Mouse (Mus musculus): Measurements from ENCODE around the gene Cavin4. TPM values are rescaled to one million over a fixed set of nuclear protein-coding genes. Genes with fewer than 3 reads are reported as not detected.

The Cavin4 gene
- total RNA-seq (2014; fragmentation: Nextera tagmentation) (not detected in 2 replicates), total RNA-seq (2017) (0.11 TPM in 1 of 2 replicates, not detected in the other), polyA plus RNA-seq (2012) (not detected in 2 replicates)

- H3K4me3 ChIP-seq (ENCODE audit: low read depth, low read length) = no peak within 1 kb of the TSS
- TF ChIP-seq CTCF (IDR thresholded peaks at IDR 0.05; ENCODE audit: low read depth, low read length) (no peak), GATA2 (IDR thresholded peaks at IDR 0.05; ENCODE audit: borderline replicate concordance, low read depth, low read length) (no peak), TAL1 (conservative IDR thresholded peaks at IDR 0.05; ENCODE audit: low read depth, low read length) (no peak), GATA1 (IDR thresholded peaks at IDR 0.05; ENCODE audit: borderline replicate concordance, low read length) (no peak)
- peaks cover 27% of the 10 kb centered on the region for H3K9me3 ChIP-seq (replicated peaks)
- no peaks in the 10 kb centered on the region for H3K27me3 ChIP-seq (ENCODE audit: insufficient read depth, low read length)
- no peak for DNase-seq (ENCODE audit: low spot score)
- H3K4me1 ChIP-seq (ENCODE audit: insufficient read depth, low read depth, low read length) = no peaks in the 10 kb centered on the region
- ATAC-seq (ENCODE audit: extremely low read depth, insufficient number of reproducible peaks, low FRiP score, poor library complexity, severe bottlenecking) = no peak
- no peaks in the 10 kb centered on the region for H3K36me3 ChIP-seq (replicated peaks)
Measured at GRCm38 (mm10) chr4:48663271-48663670, at the start of gene Cavin4. Gene Cavin4 (plus strand): TSS chr4:48663514.

- no peaks in the 10 kb centered on the region for H3K4me1 ChIP-seq (ENCODE audit: insufficient read depth, low read depth, low read length)
- H3K36me3 ChIP-seq (replicated peaks) = no peaks in the 10 kb centered on the region
- no peaks in the 10 kb centered on the region for H3K27me3 ChIP-seq (ENCODE audit: insufficient read depth, low read length)
- ATAC-seq (ENCODE audit: extremely low read depth, insufficient number of reproducible peaks, low FRiP score, poor library complexity, severe bottlenecking) (no peak), DNase-seq (ENCODE audit: low spot score) (no peak)
- H3K9me3 ChIP-seq (replicated peaks) = peaks cover 21% of the 10 kb centered on the region
- no peak overlapping the region for H3K4me3 ChIP-seq (ENCODE audit: low read depth, low read length)
- TF ChIP-seq CTCF (IDR thresholded peaks at IDR 0.05; ENCODE audit: low read depth, low read length) (no peak), POLR2AphosphoS5 (IDR thresholded peaks at IDR 0.05; ENCODE audit: insufficient replicate concordance, low read depth, low read length) (no peak), TAL1 (conservative IDR thresholded peaks at IDR 0.05; ENCODE audit: low read depth, low read length) (no peak), GATA1 (IDR thresholded peaks at IDR 0.05; ENCODE audit: borderline replicate concordance, low read length) (no peak), GATA2 (IDR thresholded peaks at IDR 0.05; ENCODE audit: borderline replicate concordance, low read depth, low read length) (no peak)
Measured at GRCm38 (mm10) chr4:48615483-48615882, 47.8 kb upstream of the Cavin4 start.

- Histone ChIP-seq H3K27me3 (ENCODE audit: insufficient read depth, low read length) (no peaks in the 10 kb centered on the region), H3K4me3 (ENCODE audit: low read depth, low read length) (no peak overlapping the region), H3K36me3 (replicated peaks) (no peaks in the 10 kb centered on the region), H3K9me3 (replicated peaks) (peaks cover 26% of the 10 kb centered on the region), H3K4me1 (ENCODE audit: insufficient read depth, low read depth, low read length) (no peaks in the 10 kb centered on the region)
- DNase-seq (ENCODE audit: low spot score) = no peak
- TF ChIP-seq GATA1 (IDR thresholded peaks at IDR 0.05; ENCODE audit: borderline replicate concordance, low read length) = no peak
- TF ChIP-seq CTCF (IDR thresholded peaks at IDR 0.05; ENCODE audit: low read depth, low read length) = no peak
- TF ChIP-seq POLR2AphosphoS5 (IDR thresholded peaks at IDR 0.05; ENCODE audit: insufficient replicate concordance, low read depth, low read length) = no peak
- TF ChIP-seq TAL1 (conservative IDR thresholded peaks at IDR 0.05; ENCODE audit: low read depth, low read length) = no peak
- TF ChIP-seq GATA2 (IDR thresholded peaks at IDR 0.05; ENCODE audit: borderline replicate concordance, low read depth, low read length) = no peak
- ATAC-seq (ENCODE audit: extremely low read depth, insufficient number of reproducible peaks, low FRiP score, poor library complexity, severe bottlenecking) = no peak
Measured at GRCm38 (mm10) chr4:48617201-48617600, 46.1 kb upstream of the Cavin4 start.

GRCm38 (mm10) chr4:48620121-48620520 is 43.2 kb upstream of the Cavin4 start:
- no peak overlapping the region for H3K4me3 ChIP-seq (ENCODE audit: low read depth, low read length)
- no peak for DNase-seq (ENCODE audit: low spot score)
- no peak for TF ChIP-seq GATA1 (IDR thresholded peaks at IDR 0.05; ENCODE audit: borderline replicate concordance, low read length)
- TF ChIP-seq GATA2 (IDR thresholded peaks at IDR 0.05; ENCODE audit: borderline replicate concordance, low read depth, low read length) = no peak
- no peak for TF ChIP-seq TAL1 (conservative IDR thresholded peaks at IDR 0.05; ENCODE audit: low read depth, low read length)
- TF ChIP-seq POLR2AphosphoS5 (IDR thresholded peaks at IDR 0.05; ENCODE audit: insufficient replicate concordance, low read depth, low read length) = no peak
- TF ChIP-seq CTCF (IDR thresholded peaks at IDR 0.05; ENCODE audit: low read depth, low read length) = no peak
- ATAC-seq (ENCODE audit: extremely low read depth, insufficient number of reproducible peaks, low FRiP score, poor library complexity, severe bottlenecking) = no peak
- H3K4me1 ChIP-seq (ENCODE audit: insufficient read depth, low read depth, low read length) = no peaks in the 10 kb centered on the region
- H3K9me3 ChIP-seq (replicated peaks) = peaks cover 37% of the 10 kb centered on the region
- no peaks in the 10 kb centered on the region for H3K27me3 ChIP-seq (ENCODE audit: insufficient read depth, low read length)
- no peaks in the 10 kb centered on the region for H3K36me3 ChIP-seq (replicated peaks)

GRCm38 (mm10) chr4:48622246-48622645 is 41.1 kb upstream of the Cavin4 start:
- DNase-seq (ENCODE audit: low spot score) (no peak), ATAC-seq (ENCODE audit: extremely low read depth, insufficient number of reproducible peaks, low FRiP score, poor library complexity, severe bottlenecking) (no peak)
- H3K9me3 ChIP-seq (replicated peaks) = peaks cover 32% of the 10 kb centered on the region
- H3K27me3 ChIP-seq (ENCODE audit: insufficient read depth, low read length) = no peaks in the 10 kb centered on the region
- H3K4me1 ChIP-seq (ENCODE audit: insufficient read depth, low read depth, low read length) = no peaks in the 10 kb centered on the region
- H3K4me3 ChIP-seq (ENCODE audit: low read depth, low read length) = no peak overlapping the region
- no peak for TF ChIP-seq CTCF (IDR thresholded peaks at IDR 0.05; ENCODE audit: low read depth, low read length)
- TF ChIP-seq GATA1 (IDR thresholded peaks at IDR 0.05; ENCODE audit: borderline replicate concordance, low read length) = no peak
- TF ChIP-seq POLR2AphosphoS5 (IDR thresholded peaks at IDR 0.05; ENCODE audit: insufficient replicate concordance, low read depth, low read length) = no peak
- no peak for TF ChIP-seq TAL1 (conservative IDR thresholded peaks at IDR 0.05; ENCODE audit: low read depth, low read length)
- no peak for TF ChIP-seq GATA2 (IDR thresholded peaks at IDR 0.05; ENCODE audit: borderline replicate concordance, low read depth, low read length)
- H3K36me3 ChIP-seq (replicated peaks) = no peaks in the 10 kb centered on the region

- Histone ChIP-seq H3K4me1 (ENCODE audit: insufficient read depth, low read depth, low read length) (no peaks in the 10 kb centered on the region), H3K4me3 (ENCODE audit: low read depth, low read length) (no peak overlapping the region), H3K27me3 (ENCODE audit: insufficient read depth, low read length) (no peaks in the 10 kb centered on the region), H3K9me3 (replicated peaks) (peaks cover 31% of the 10 kb centered on the region), H3K36me3 (replicated peaks) (no peaks in the 10 kb centered on the region)
- no peak for TF ChIP-seq POLR2AphosphoS5 (IDR thresholded peaks at IDR 0.05; ENCODE audit: insufficient replicate concordance, low read depth, low read length)
- TF ChIP-seq TAL1 (conservative IDR thresholded peaks at IDR 0.05; ENCODE audit: low read depth, low read length) = no peak
- no peak for TF ChIP-seq GATA2 (IDR thresholded peaks at IDR 0.05; ENCODE audit: borderline replicate concordance, low read depth, low read length)
- TF ChIP-seq GATA1 (IDR thresholded peaks at IDR 0.05; ENCODE audit: borderline replicate concordance, low read length) = no peak
- no peak for TF ChIP-seq CTCF (IDR thresholded peaks at IDR 0.05; ENCODE audit: low read depth, low read length)
- ATAC-seq (ENCODE audit: extremely low read depth, insufficient number of reproducible peaks, low FRiP score, poor library complexity, severe bottlenecking) = no peak
- DNase-seq (ENCODE audit: low spot score) = no peak
Measured at GRCm38 (mm10) chr4:48622946-48623345, 40.4 kb upstream of the Cavin4 start.

All from G1E (cell line).